Comparison of ENCODE assay signal across 14 mouse cellular contexts in genomic region chr14:119027675-119028253, GRCm38 (mm10).
"Had no signal": no experiment of that assay in that cellular context is flagged by ENCODE, and none has a peak within 500 bp of the region (broad histone marks: within the 10 kb centered on the region; RNA-seq: fewer than 3 reads in every experiment).

No protein-coding gene starts in this region.

- H3K9ac ChIP-seq: kidney, embryonic 15.5 days; limb, embryonic 12.5 days; limb, embryonic 15.5 days; liver, embryonic 14.5 days; liver, postnatal 0 days; lung, embryonic 14.5 days; midbrain, embryonic 13.5 days; neural tube, embryonic 13.5 days had no signal

- H3K4me2 ChIP-seq: kidney, embryonic 15.5 days; limb, embryonic 12.5 days; limb, embryonic 15.5 days; liver, embryonic 11.5 days; lung, embryonic 14.5 days; midbrain, embryonic 13.5 days; neural tube, embryonic 13.5 days had no signal

- H3K9me3 ChIP-seq: kidney, embryonic 15.5 days; limb, embryonic 12.5 days; limb, embryonic 15.5 days; megakaryocyte, embryonic 14.5 days; midbrain, embryonic 10.5 days; midbrain, embryonic 13.5 days; neural tube, embryonic 13.5 days had no signal

- H3K27ac ChIP-seq: kidney, embryonic 15.5 days; left cerebral cortex, adult 2 months; limb, embryonic 12.5 days; limb, embryonic 15.5 days; liver, embryonic 14.5 days; midbrain, embryonic 10.5 days; midbrain, embryonic 13.5 days; neural tube, embryonic 13.5 days had no signal

- H3K27me3 ChIP-seq: kidney, embryonic 15.5 days; limb, embryonic 12.5 days; limb, embryonic 15.5 days; megakaryocyte, embryonic 14.5 days; midbrain, embryonic 13.5 days; neural tube, embryonic 13.5 days had no signal

- H3K4me1 ChIP-seq: kidney, embryonic 15.5 days; limb, embryonic 12.5 days; limb, embryonic 15.5 days; megakaryocyte, embryonic 14.5 days; midbrain, embryonic 10.5 days; midbrain, embryonic 13.5 days; neural tube, embryonic 13.5 days had no signal

- ATAC-seq: midbrain, embryonic 16.5 days had no signal

- H3K4me3 ChIP-seq: kidney, embryonic 15.5 days; left cerebral cortex, adult 2 months; limb, embryonic 12.5 days; limb, embryonic 15.5 days; megakaryocyte, embryonic 14.5 days; midbrain, embryonic 10.5 days; midbrain, embryonic 13.5 days; myocyte; neural tube, embryonic 13.5 days had no signal
